ENCODE assay signal across 8 mouse cellular contexts in genomic region chr17:44776738-44777270, GRCm38 (mm10). TPM values are rescaled to one million over a fixed set of nuclear protein-coding genes. Genes with fewer than 3 reads are reported as not detected.
A peak's percentile ranks its signal among the peaks of the same experiment; 100 is the strongest.
DNase-seq lines count a peak whose midpoint lies in the region; ATAC-seq lines count a peak whose summit lies in the region.

TSS of gene Supt3 (plus strand) at chr17:44777152.

- H3K9me3 ChIP-seq in forebrain, embryonic 10.5 days: no peaks in the 10 kb centered on the region
- no peaks in the 10 kb centered on the region; the same call in 1 of the 2 replicates for H3K9me3 ChIP-seq in heart, embryonic 16.5 days (replicated peaks; ENCODE audit: control insufficient read depth, low read length)
- 0 out of 2 replicates have a peak, but pooled peaks cover 3% of the 10 kb centered on the region for H3K9me3 ChIP-seq in liver, embryonic 15.5 days (replicated peaks)
- H3K9me3 ChIP-seq in neural tube, embryonic 12.5 days: no peaks in the 10 kb centered on the region

- peak within 1 kb of the TSS; percentile 92 for H3K9ac ChIP-seq in heart, embryonic 16.5 days (ENCODE audit: low read length)
- peak within 1 kb of the TSS; percentile 89 for H3K9ac ChIP-seq in liver, embryonic 15.5 days
- H3K9ac ChIP-seq in neural tube, embryonic 12.5 days: peak within 1 kb of the TSS; percentile 89

- ATAC-seq in heart, embryonic 16.5 days (replicated peaks; ENCODE audit: extremely low read depth, insufficient read depth, low FRiP score): peak; percentile 95
- peak; percentile 97 for ATAC-seq in liver, embryonic 15.5 days (ENCODE audit: insufficient read depth)
- peak; percentile 97 for ATAC-seq in neural tube, embryonic 12.5 days (ENCODE audit: low FRiP score, low read depth)

- peak; percentile 93 to 95 for DNase-seq in CD8-positive naive resting alpha-beta T cell, adult 2 months (ENCODE audit: low read depth in 2 of 2, low spot score in 2 of 2)
- DNase-seq in c-Kit-positive CD71-negative TER-119-negative erythroid progenitor cells, embryonic 14.5 days (ENCODE audit: low read depth): peak; percentile 91
- DNase-seq in forebrain, embryonic 10.5 days (ENCODE audit: extremely low spot score, low spot score): peak; percentile 91
- DNase-seq in kidney, postnatal 36 days: peak; percentile 96 to 99
- peak; percentile 89 for DNase-seq in telencephalon, adult 2 months (ENCODE audit: low read depth, low spot score)

- H3K4me2 ChIP-seq in heart, embryonic 16.5 days (ENCODE audit: low read depth, low read length): peak within 1 kb of the TSS; percentile 81
- H3K4me2 ChIP-seq in liver, embryonic 15.5 days: peak within 1 kb of the TSS; percentile 95
- peak within 1 kb of the TSS; percentile 66 for H3K4me2 ChIP-seq in neural tube, embryonic 12.5 days (replicated peaks)

- peak within 1 kb of the TSS; percentile 96 for H3K27ac ChIP-seq in forebrain, embryonic 10.5 days
- H3K27ac ChIP-seq in heart, embryonic 16.5 days (ENCODE audit: low read length): peak within 1 kb of the TSS; percentile 88
- peak within 1 kb of the TSS; percentile 86 for H3K27ac ChIP-seq in liver, embryonic 15.5 days (replicated peaks)
- peak within 1 kb of the TSS; percentile 73 for H3K27ac ChIP-seq in neural tube, embryonic 12.5 days

- WGBS in forebrain, embryonic 10.5 days: under 1% methylated on average over 40 of the region's 40 CpGs
- WGBS in heart, embryonic 16.5 days: under 1% methylated on average over 38 of the region's 40 CpGs
- under 1% methylated on average over 40 of the region's 40 CpGs for WGBS in liver, embryonic 15.5 days (ENCODE audit: insufficient replicate concordance)
- WGBS in neural tube, embryonic 12.5 days: under 1% methylated on average over 40 of the region's 40 CpGs

- H3K4me3 ChIP-seq in forebrain, embryonic 10.5 days: peak within 1 kb of the TSS; percentile 71
- peak within 1 kb of the TSS; percentile 81 for H3K4me3 ChIP-seq in heart, embryonic 16.5 days (ENCODE audit: low read length)
- peak within 1 kb of the TSS; percentile 93 for H3K4me3 ChIP-seq in liver, embryonic 15.5 days (replicated peaks)
- H3K4me3 ChIP-seq in neural tube, embryonic 12.5 days: peak within 1 kb of the TSS; percentile 71

- H3K36me3 ChIP-seq in forebrain, embryonic 10.5 days (replicated peaks): no peaks in the 10 kb centered on the region
- H3K36me3 ChIP-seq in heart, embryonic 16.5 days (ENCODE audit: control insufficient read depth, insufficient read depth): no peaks in the 10 kb centered on the region
- H3K36me3 ChIP-seq in liver, embryonic 15.5 days (replicated peaks): no peaks in the 10 kb centered on the region
- H3K36me3 ChIP-seq in neural tube, embryonic 12.5 days: no peaks in the 10 kb centered on the region

- no peaks in the 10 kb centered on the region for H3K27me3 ChIP-seq in forebrain, embryonic 10.5 days (ENCODE audit: poor library complexity, severe bottlenecking)
- H3K27me3 ChIP-seq in heart, embryonic 16.5 days (ENCODE audit: control insufficient read depth, insufficient read depth, low read length): no peaks in the 10 kb centered on the region
- H3K27me3 ChIP-seq in liver, embryonic 15.5 days: no peaks in the 10 kb centered on the region
- no peaks in the 10 kb centered on the region for H3K27me3 ChIP-seq in neural tube, embryonic 12.5 days (replicated peaks)

- H3K4me1 ChIP-seq in forebrain, embryonic 10.5 days: peaks cover 14% of the 10 kb centered on the region
- no peaks in the 10 kb centered on the region; the same call in 1 of the 2 replicates for H3K4me1 ChIP-seq in heart, embryonic 16.5 days (ENCODE audit: control insufficient read depth, insufficient read depth, low read length)
- H3K4me1 ChIP-seq in liver, embryonic 15.5 days (replicated peaks): peaks cover 18% of the 10 kb centered on the region
- H3K4me1 ChIP-seq in neural tube, embryonic 12.5 days: no peaks in the 10 kb centered on the region

RNA-seq across cellular contexts. Expression of gene Supt3, which starts in this region (rescaled TPM):
- polyA plus RNA-seq in forebrain, embryonic 10.5 days (2016; fragmentation: Nextera tagmentation; extraction: Ambion mirVana): 20.0 and 21.4 TPM in 2 replicates
- polyA plus RNA-seq in heart, embryonic 16.5 days (2015; fragmentation: Nextera tagmentation; extraction: Ambion mirVana): 21.1 and 24.3 TPM in 2 replicates
- 6.5 and 6.6 TPM in 2 replicates for polyA plus RNA-seq in liver, embryonic 15.5 days (2015; fragmentation: Nextera tagmentation; extraction: Ambion mirVana)
- polyA plus RNA-seq in neural tube, embryonic 12.5 days (2016; fragmentation: Nextera tagmentation; extraction: Ambion mirVana): 20.7 and 20.9 TPM in 2 replicates

Comparison
In these comparisons a context has a peak if more than half of its experiments do, and no peak if none do; other contexts are left out.
1. Peak in every context shown above with its lines: DNase-seq, ATAC-seq, H3K4me3 ChIP-seq and H3K27ac ChIP-seq.